Mouse (Mus musculus) layer of hippocampus, adult 18-20 months (tissue): ENCODE measurements around the gene Nlgn1. TPM values are rescaled to one million over a fixed set of nuclear protein-coding genes. Genes with fewer than 3 reads are reported as not detected.

Source experiments
- DNase-seq, 2 experiments: peaks; one replicate each; pipeline ENCODE4 v3.0.0; 2022; ENCODE audit warnings: low spot score in 2 of 2
- total RNA-seq, 2 experiments: library from RNA; stranded (reverse); gene quantifications; 2 replicates each; pipeline ENCODE4 v1.2.3; 2021

The Nlgn1 gene
- total RNA-seq, 2 experiments from 2014 or later, result 95.9 to 97.7 TPM

DNA sequence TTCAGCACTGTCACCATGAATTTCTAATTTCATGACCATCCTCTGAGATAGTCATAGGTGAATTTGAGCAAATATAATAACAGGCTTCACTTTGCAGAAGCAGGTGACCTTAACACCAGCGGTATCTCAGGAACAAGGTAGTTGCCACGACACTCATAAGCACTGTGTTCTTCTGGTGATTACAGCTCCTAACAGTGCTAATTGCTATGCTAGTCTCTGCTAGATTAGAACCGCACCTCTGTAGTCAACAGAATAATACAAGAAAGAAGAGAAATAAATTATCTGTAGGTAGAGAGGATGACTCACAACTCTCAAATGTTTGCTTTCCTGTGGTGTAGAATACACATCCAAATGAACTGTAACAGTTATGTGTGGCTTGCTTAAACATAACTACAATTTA, 129.6 kb downstream of the Nlgn1 start:
- no peak for DNase-seq

DNA sequence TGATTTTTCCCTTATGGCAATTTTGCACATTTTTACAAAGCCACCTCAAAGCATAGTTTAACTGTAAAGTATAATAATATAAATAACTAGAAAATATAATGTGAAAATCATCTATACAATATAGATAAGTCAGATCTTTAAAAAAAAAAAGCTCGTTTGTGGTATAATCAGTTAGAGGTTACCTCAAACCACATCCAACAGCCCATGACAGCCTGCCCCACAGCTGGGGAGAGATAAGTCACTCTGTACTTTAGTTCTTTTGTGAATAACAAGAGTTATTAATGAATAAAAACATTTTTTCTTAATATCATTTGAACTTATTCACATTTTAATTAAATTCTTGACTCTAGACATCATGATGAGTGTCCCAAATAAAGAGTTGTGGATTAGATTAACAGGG, 130.8 kb downstream of the Nlgn1 start:
- DNase-seq, result no peak

DNA sequence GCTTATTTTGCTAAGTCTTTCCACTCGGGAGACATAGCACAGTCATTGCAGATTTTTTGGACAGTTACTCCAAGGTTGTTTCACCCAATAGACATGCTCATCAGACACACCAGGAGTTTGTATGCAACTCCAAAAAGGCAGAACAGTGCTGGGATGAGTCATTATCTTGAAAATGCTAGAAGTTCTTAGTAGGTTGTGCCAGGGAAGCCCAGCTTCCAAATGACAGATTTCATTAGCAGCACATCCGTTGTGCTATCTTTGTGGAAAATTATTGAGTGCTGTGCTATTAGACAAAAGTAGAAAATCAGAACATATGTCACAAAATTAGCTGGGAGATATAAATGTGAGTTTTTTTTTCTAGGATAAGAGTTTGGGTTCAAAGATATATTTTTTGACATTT, 137.3 kb downstream of the Nlgn1 start:
- DNase-seq, result peak; percentile 6 to 31

- DNase-seq, result no peak
Observed at GRCm38 (mm10) chr3:26181013-26181412, 151.2 kb downstream of the Nlgn1 start.

GRCm38 (mm10) chr3:26175371-26175770, 156.9 kb downstream of the Nlgn1 start:
- no peak for DNase-seq

DNA sequence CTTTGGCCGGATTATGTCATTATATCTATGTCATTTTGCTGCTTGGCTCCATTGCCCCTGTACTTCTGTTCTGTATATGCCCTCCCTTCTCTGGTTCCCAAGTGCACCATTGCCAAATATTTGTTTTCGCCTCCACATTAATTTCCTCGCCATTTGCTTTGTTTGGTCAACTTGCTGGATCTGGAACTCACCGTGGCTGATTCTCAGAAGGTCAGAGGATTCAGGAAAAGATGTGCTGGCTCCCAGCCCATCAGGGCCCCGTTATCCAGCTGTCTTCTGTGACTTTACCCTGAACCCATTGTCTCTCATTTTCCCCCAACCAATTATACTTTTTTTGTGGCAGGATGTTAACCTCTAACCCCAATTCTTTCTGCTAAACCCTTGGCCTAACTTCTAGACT, 158.0 kb downstream of the Nlgn1 start:
- DNase-seq, result no peak

- DNase-seq, result no peak
Observed at GRCm38 (mm10) chr3:26173613-26174012, 158.6 kb downstream of the Nlgn1 start.

- DNase-seq, result peak in 1 of 2 experiments; percentile 16
Observed at GRCm38 (mm10) chr3:26166711-26167110, 165.5 kb downstream of the Nlgn1 start.

DNA sequence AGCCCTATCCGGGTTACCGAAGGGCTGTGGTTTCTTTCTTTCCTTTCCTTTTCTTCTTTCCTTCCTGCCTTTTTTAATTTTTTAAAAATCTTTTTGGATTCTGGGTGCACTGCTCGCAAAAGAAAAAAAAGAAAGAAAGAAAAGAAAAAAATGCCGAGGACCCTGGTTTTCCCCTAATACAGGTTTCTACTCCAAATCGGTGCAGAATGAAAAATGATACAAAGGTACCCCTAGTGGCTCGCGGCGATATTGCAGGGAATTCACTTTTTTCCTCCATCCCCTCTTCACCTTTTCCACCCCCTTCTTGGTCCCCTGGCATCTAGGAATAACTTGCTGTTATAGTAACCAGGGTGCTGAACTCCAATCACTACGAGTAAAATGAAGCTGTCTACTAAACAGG, 178.5 kb downstream of the Nlgn1 start:
- DNase-seq, result peak; percentile 54 to 89

DNA sequence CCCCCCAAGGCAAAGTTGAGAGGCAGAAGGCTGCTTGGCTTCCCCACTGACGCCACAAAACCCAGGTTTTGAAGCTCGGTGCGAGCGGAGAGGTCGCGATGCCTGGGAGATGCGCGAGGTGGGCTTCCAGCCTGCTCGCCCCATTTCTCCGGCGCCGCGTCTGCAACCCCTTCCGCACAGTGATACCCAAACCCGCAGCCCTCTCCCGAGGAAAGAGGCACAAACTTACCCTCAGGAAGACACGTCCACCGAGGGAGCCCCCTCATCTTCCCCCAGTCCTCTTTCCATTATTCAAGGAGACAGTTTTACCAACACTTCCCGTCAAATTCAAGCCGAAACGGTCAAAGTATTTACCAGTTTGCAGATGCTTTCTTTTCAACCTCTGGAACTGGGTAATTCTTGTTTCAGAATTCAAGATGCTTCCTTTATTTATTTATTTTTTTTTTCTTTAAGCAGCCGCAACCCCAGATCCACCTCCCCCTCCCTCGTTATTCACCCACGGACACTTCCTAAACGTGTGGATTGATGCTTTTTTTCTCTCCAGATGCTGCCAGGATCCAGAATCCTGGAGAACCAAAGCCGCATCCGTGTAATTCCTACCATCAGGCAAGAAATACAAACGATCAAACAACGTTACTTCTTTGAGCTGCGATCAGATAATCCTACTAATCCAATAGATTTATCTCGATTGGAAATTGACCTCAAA, 179.1 kb downstream of the Nlgn1 start:
- DNase-seq, result peak; percentile 41 to 59

DNA sequence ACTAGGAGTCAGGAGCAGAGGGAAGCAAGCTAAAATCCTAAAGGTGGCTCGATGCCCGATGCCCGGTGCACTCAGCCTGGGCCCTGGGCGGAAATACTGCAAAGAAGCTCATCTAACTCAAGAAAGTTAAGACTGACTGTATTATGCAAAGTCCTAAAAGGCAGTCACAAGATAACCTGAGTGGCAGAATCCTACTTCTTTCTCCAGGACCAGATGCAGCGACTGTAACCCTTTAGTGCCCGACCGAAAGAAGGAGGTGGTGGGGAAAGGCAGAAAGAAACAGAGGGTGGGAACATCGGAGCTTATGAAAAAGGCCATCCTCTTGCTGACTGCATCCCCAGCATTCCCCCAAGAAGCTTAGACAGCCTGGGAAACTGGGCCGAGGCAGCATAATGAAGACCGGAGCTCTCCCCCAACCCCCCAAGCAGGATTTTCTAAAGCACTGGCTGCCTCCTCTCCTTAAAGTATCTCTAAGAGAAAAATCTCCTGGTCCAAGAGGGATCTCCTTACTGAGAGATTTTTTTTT, 179.7 kb downstream of the Nlgn1 start:
- peak; percentile 38 to 58 for DNase-seq

GRCm38 (mm10) chr3:26151351-26152020, 180.8 kb downstream of the Nlgn1 start:
- DNase-seq, result peak in 1 of 2 experiments; percentile 33

GRCm38 (mm10) chr3:26146174-26146573, 186.1 kb downstream of the Nlgn1 start:
- DNase-seq, result no peak

DNA sequence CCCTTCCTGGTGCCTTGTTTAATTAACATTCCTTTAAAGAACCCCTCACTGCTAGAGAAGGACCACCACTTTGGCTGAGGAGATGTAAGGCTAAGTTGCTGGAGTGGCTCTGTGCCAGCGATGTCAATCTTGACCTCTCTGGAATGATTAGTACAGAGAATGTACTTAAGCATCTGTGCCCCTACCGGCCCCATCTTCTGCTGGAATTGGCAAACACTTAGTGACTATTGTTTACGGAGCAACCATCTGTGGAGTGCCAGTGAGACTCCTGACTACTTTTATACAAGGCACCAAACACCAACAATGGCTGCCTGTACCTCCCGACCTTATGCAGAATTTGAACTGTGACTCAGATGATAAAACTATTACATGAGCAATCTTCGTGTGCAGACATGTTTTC, 186.8 kb downstream of the Nlgn1 start:
- no peak for DNase-seq

DNA sequence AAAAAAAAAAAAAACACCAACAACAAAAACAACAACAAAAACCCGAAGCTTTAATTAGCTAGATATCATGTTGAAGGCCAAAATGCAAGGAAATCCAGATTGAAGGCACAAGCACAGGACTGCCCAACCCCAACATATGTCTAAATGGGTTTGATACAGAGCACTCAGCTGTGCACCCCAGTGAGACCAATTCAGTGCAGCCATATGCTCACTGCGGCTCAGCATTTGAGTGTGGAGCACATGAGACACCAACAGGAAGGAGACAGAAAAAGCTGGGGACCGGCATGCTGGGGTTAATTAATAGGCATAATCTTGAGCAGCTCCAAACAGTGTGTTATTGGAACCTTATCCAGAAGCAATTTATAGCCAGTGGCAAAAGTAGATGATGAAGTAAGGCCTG, 190.7 kb downstream of the Nlgn1 start:
- peak in 1 of 2 experiments; percentile 42 for DNase-seq

DNA sequence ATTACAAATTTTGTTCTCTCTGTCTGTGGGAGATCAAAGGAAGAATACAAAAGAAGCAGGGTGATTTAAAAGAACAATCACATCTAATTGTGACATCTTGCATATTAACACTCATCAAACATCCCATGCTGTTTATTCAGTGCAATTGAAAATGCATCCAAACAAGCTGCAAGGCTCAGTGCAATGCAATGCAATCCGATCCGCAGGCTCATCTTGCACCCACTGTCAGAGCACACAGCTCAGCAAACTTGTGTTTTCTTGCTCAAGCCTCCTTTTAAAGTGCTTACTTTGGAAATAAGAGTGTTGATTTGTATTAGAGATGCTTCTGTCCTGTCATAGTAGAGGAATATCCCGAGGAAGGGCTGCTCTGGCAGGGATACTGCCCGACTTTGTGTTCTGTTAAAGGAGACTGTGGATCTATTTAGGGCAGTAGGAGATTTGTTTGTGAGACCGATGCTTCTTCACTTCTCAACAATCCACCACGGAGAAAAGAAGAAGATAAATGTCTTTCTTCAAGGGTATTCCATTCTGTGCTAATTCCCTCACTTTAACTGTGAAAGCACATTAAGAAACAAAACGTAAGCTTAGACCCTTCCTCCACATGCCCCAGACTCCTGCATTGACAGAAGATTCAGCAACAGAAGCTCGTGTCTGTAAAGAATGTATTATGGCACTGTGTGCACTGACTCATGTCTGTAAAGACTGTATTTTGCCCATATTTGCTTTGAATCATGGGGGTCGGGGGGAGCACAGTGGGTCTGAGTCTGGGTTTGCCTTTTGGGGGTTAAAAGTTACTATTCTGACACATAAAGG, 197.2 kb downstream of the Nlgn1 start:
- peak in 1 of 2 experiments; percentile 30 for DNase-seq

DNA sequence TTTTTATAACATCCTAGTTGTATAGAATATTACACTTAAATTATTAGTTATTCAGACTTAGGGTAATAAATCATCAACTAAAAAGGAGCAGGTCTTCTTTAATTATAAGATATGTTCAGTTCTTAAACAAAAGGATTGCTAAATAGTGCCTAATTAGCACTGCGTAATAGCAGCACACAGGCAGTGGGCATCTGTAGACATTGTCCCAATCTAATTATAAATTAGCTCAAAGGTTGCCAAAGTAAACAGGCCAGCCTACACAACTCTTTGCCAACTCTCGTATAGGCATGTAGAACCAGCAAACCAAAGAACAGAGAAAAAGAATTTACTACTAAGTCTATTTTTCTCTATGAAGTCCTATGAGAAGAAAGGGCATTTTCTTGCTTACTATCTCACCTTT, 201.3 kb downstream of the Nlgn1 start:
- peak in 1 of 2 experiments; percentile 21 for DNase-seq

DNA sequence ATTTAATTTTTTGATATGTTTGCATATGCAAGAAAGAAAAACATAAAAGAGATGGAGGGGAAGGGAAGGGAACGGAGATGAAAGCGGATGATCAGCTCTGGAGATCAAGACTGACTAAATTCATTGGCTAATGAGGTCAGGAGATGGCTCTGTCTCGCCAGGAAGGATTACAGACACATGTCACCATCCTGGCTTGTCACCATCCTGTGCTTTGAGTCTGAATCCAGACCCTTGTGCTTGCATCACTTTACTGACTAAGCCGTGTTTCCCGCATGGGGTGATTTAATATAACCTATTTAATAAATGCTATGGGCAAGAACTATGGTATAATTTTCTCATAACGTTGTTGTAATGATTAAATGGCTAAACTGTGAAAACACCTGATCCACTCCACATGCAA, 202.8 kb downstream of the Nlgn1 start:
- DNase-seq, result no peak

DNA sequence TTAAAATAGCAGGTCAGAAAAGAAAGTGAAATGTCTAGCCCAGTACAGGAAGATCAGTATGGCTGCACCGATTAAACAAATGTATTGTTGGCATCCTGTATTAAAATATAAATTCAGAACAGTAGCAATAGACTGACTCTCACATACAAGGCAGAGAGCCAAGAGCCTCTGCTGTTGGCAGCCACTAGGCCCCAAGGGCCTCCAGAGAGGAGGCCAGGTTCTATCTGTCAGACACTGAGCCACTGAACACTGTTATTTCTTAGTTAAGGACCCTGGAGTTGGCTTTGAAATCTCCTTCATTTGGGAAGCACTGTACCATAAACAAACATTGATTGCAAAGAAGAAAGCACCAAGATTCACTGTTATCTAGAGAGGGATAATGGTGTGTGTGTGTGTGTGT, 215.2 kb downstream of the Nlgn1 start:
- no peak for DNase-seq

GRCm38 (mm10) chr3:26106361-26106760, 225.9 kb downstream of the Nlgn1 start:
- DNase-seq, result no peak

DNA sequence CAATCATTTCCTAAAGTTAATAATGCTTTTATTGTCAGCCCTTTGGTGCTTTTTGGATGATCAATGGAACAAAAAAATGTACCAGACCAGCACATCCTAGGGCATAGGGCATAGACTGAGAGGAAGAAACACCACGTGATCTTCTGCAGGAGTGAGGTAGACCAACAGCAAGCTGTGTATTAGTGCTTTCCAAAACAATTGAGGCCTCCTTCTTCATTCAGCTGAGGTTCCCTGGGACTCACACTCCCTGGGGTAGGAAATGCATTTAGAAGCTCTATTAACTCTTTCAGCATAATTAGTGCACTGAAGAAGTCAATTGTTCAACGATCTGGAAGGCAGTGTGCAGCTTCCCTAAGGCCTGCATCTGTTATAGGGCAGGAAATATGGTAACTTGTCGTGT, 226.7 kb downstream of the Nlgn1 start:
- DNase-seq, result no peak

GRCm38 (mm10) chr3:26102271-26102670, 230.0 kb downstream of the Nlgn1 start:
- no peak for DNase-seq
